Mouse (Mus musculus): Measurements from ENCODE around the gene Cdc7. TPM values are rescaled to one million over a fixed set of nuclear protein-coding genes. Genes with fewer than 3 reads are reported as not detected.

The Cdc7 gene
- polyA plus RNA-seq, 1 experiment, result 48.7 TPM

GRCm38 (mm10) chr5:107028557-107028956 lies 64.4 kb downstream of the Cdc7 start:
- TF ChIP-seq CTCF (IDR thresholded peaks at IDR 0.05; ENCODE audit: borderline replicate concordance, extremely low read depth, insufficient read depth, insufficient read length) (no peak), POLR2A (IDR thresholded peaks at IDR 0.05; ENCODE audit: borderline replicate concordance, extremely low read depth, insufficient read depth, insufficient read length, poor library complexity, severe bottlenecking) (no peak)
- DNase-seq (ENCODE audit: low read depth), result no peak

GRCm38 (mm10) chr5:107029801-107030200 lies 65.7 kb downstream of the Cdc7 start:
- DNase-seq (ENCODE audit: low read depth), result no peak
- TF ChIP-seq CTCF (IDR thresholded peaks at IDR 0.05; ENCODE audit: borderline replicate concordance, extremely low read depth, insufficient read depth, insufficient read length), result no peak
- TF ChIP-seq POLR2A (IDR thresholded peaks at IDR 0.05; ENCODE audit: borderline replicate concordance, extremely low read depth, insufficient read depth, insufficient read length, poor library complexity, severe bottlenecking), result no peak

GRCm38 (mm10) chr5:107030821-107031220 lies 66.7 kb downstream of the Cdc7 start:
- TF ChIP-seq CTCF (IDR thresholded peaks at IDR 0.05; ENCODE audit: borderline replicate concordance, extremely low read depth, insufficient read depth, insufficient read length), result no peak
- TF ChIP-seq POLR2A (IDR thresholded peaks at IDR 0.05; ENCODE audit: borderline replicate concordance, extremely low read depth, insufficient read depth, insufficient read length, poor library complexity, severe bottlenecking), result no peak
- no peak for DNase-seq (ENCODE audit: low read depth)

Other genes with a start within 250 kb of the Cdc7 start
- gene Hfm1, start 38.0 kb upstream of the Cdc7 start, polyA plus RNA-seq (2012; rRNA removed), result 7.1 and 7.3 TPM in 2 replicates

Data from brain, embryonic 14.5 days (tissue).